Mouse (Mus musculus) CH12.LX (cell line): ENCODE data around the gene Gm7137. TPM values are rescaled to one million over a fixed set of nuclear protein-coding genes. Genes with fewer than 3 reads are reported as not detected.
"Not testable (repeated sequence)": the region's sequence is repeated elsewhere in the genome, so short reads cannot be mapped to it uniquely, and the experiment has no call there.

ENCODE experiments used
- DNase-seq: peaks from one replicate; pipeline ENCODE4 v3.0.0-alpha.2; 2013; ENCODE audit errors: extremely low read depth
- H3K27ac ChIP-seq: 2 replicates; pipeline ENCODE4 v1.5.1; 2012; ENCODE audit warnings: low read depth, mild to moderate bottlenecking, control low read depth, moderate library complexity; ENCODE audit not compliant: insufficient read depth
- H3K27me3 ChIP-seq: replicated peaks from 2 replicates; pipeline ENCODE3; 2012; ENCODE audit warnings: inconsistent platforms
- H3K36me3 ChIP-seq, 2 experiments: replicated peaks in 1 of 2; 2 replicates each; pipeline versions ENCODE3 to v1.6.1; 2012; ENCODE audit warnings: inconsistent platforms in 1 of 2, low read length in 1 of 2, mild to moderate bottlenecking in 1 of 2, mixed read lengths in 1 of 2, moderate library complexity in 1 of 2; ENCODE audit not compliant: control insufficient read depth in 1 of 2, insufficient read depth in 1 of 2
- H3K4me1 ChIP-seq, 2 experiments: 2 replicates each; pipeline ENCODE4 v1.6.1; 2012; ENCODE audit warnings: inconsistent platforms in 1 of 2, moderate library complexity in 1 of 2; ENCODE audit not compliant: insufficient read depth in 2 of 2, control insufficient read depth in 1 of 2
- H3K4me2 ChIP-seq: 2 replicates; pipeline ENCODE4 v1.6.1; 2012; ENCODE audit warnings: low read depth, mild to moderate bottlenecking, control low read depth; ENCODE audit not compliant: poor library complexity, insufficient read depth, severe bottlenecking
- H3K4me3 ChIP-seq, 3 experiments: fragments of 150-350 bp in 1 of 3; sonication (generic) in 1 of 3; replicated peaks in 1 of 3; 2 replicates each; pipeline versions ENCODE3 to v1.5.1; 2011 to 2012; ENCODE audit warnings: low read depth in 2 of 3, low read length in 2 of 3, mild to moderate bottlenecking in 2 of 3, moderate library complexity in 2 of 3, control low read depth in 1 of 3, improper control_type of control experiment in 1 of 3, inconsistent platforms in 1 of 3, mixed read lengths in 1 of 3; ENCODE audit not compliant: poor library complexity in 1 of 3
- H3K79me2 ChIP-seq: replicated peaks from 2 replicates; pipeline ENCODE4 v1.6.1; 2012; ENCODE audit warnings: mild to moderate bottlenecking, moderate library complexity; ENCODE audit not compliant: control insufficient read depth, poor library complexity, insufficient read depth, severe bottlenecking; ENCODE audit errors: extremely low read depth
- H3K9ac ChIP-seq: 2 replicates; pipeline ENCODE4 v1.6.1; 2012; ENCODE audit warnings: low read depth, mild to moderate bottlenecking, control low read depth, moderate library complexity; ENCODE audit not compliant: insufficient read depth
- H3K9me3 ChIP-seq: replicated peaks from 2 replicates; pipeline ENCODE3; 2012; ENCODE audit warnings: low read length, inconsistent platforms, mixed read lengths
- CHD2 ChIP-seq: IDR thresholded peaks from 2 replicates; pipeline ENCODE4 v1.6.1; 2011; ENCODE audit warnings: low read length, improper control_type of control experiment
- ETS1 ChIP-seq: conservative IDR thresholded peaks from 2 replicates; pipeline ENCODE4 v1.6.1; 2012; ENCODE audit warnings: low read depth, mild to moderate bottlenecking, inconsistent platforms, low read length, improper control_type of control experiment, moderate library complexity
- GABPA ChIP-seq: IDR thresholded peaks from 2 replicates; pipeline ENCODE4 v1.6.1; 2012; ENCODE audit warnings: low read depth, low read length, improper control_type of control experiment, inconsistent platforms; ENCODE audit not compliant: insufficient replicate concordance
- HCFC1 ChIP-seq: IDR thresholded peaks from 2 replicates; pipeline ENCODE4 v1.6.1; 2012; ENCODE audit warnings: low read depth, mild to moderate bottlenecking, inconsistent platforms, low read length, improper control_type of control experiment
- JUN ChIP-seq: IDR thresholded peaks from 2 replicates; pipeline ENCODE4 v1.6.1; 2011; ENCODE audit warnings: low read depth, mild to moderate bottlenecking, low read length, improper control_type of control experiment, moderate library complexity; ENCODE audit not compliant: insufficient read depth
- JUND ChIP-seq: conservative IDR thresholded peaks from 2 replicates; pipeline ENCODE4 v1.6.1; 2011; ENCODE audit warnings: low read depth, low read length, improper control_type of control experiment
- MAX ChIP-seq: IDR thresholded peaks from 2 replicates; pipeline ENCODE4 v1.6.1; 2011; ENCODE audit warnings: low read length, improper control_type of control experiment
- MEF2A ChIP-seq: IDR thresholded peaks from 2 replicates; pipeline ENCODE4 v1.6.1; 2014; ENCODE audit warnings: low read depth, mild to moderate bottlenecking, inconsistent platforms, low read length, improper control_type of control experiment, borderline replicate concordance
- MXI1 ChIP-seq: IDR thresholded peaks from 2 replicates; pipeline ENCODE4 v1.6.1; 2011; ENCODE audit warnings: mild to moderate bottlenecking, low read depth, low read length, improper control_type of control experiment
- MYC ChIP-seq: IDR thresholded peaks from 2 replicates; pipeline ENCODE4 v1.6.1; 2011; ENCODE audit warnings: low read depth, mild to moderate bottlenecking, improper control_type of control experiment, low read length
- NELFE ChIP-seq: IDR thresholded peaks from 2 replicates; pipeline ENCODE4 v1.6.1; 2011; ENCODE audit warnings: low read depth, low read length, improper control_type of control experiment
- PAX5 ChIP-seq: IDR thresholded peaks from 2 replicates; pipeline ENCODE4 v1.6.1; 2012; ENCODE audit warnings: low read length, inconsistent platforms, mixed read lengths
- POLR2A ChIP-seq: IDR thresholded peaks from 2 replicates; pipeline ENCODE4 v1.6.1; 2011; ENCODE audit warnings: low read depth, mild to moderate bottlenecking, improper control_type of control experiment, low read length
- POLR2AphosphoS2 ChIP-seq: IDR thresholded peaks from 2 replicates; pipeline ENCODE4 v1.6.1; 2011; ENCODE audit warnings: low read depth, low read length, improper control_type of control experiment
- ZC3H11A ChIP-seq: IDR thresholded peaks from 2 replicates; pipeline ENCODE4 v1.6.1; 2012; ENCODE audit warnings: low read depth, mild to moderate bottlenecking, inconsistent platforms, low read length, improper control_type of control experiment
- ZKSCAN1 ChIP-seq: IDR thresholded peaks from 2 replicates; pipeline ENCODE4 v1.6.1; 2012; ENCODE audit warnings: low read depth, inconsistent platforms, low read length, improper control_type of control experiment, borderline replicate concordance
- ZMIZ1 ChIP-seq: IDR thresholded peaks from 2 replicates; pipeline ENCODE4 v1.6.1; 2012; ENCODE audit warnings: low read depth, mild to moderate bottlenecking, inconsistent platforms, low read length, improper control_type of control experiment
- ZNF384 ChIP-seq: IDR thresholded peaks from 2 replicates; pipeline ENCODE4 v1.6.1; 2012; ENCODE audit warnings: low read depth, low read length, improper control_type of control experiment, inconsistent platforms
- dilution Hi-C: fragments of 300-500 bp; cut with MboI; formaldehyde crosslinking; loops from 2 replicates; pipeline ENCODE4 v1.14.3; 2020; ENCODE audit warnings: low sequenced_read_pairs; ENCODE audit not compliant: extremely low pct_unique_long_range_greater_than_20kb, extremely low pct_ligation_motif_present
- in situ Hi-C: fragments of 300-500 bp; cut with MboI; formaldehyde crosslinking; loops from 3 replicates; pipeline ENCODE4 v1.14.3; 2019; ENCODE audit warnings: low sequenced_read_pairs, low pct_ligation_motif_present, low pct_unique_long_range_greater_than_20kb, mixed read lengths
- polyA plus RNA-seq: library from polyadenylated mRNA; unstranded; fragments of >175 nt; gene quantifications from 2 replicates; pipeline ENCODE4 v1.2.1, GENCODE M21; 2012; ENCODE audit warnings: low read depth; ENCODE audit not compliant: insufficient read length
- total RNA-seq, 2 experiments: library from RNA; depleted of rRNA; stranded (reverse); fragments of 300-350 nt in 1 of 2; fragments of >200 nt in 1 of 2; gene quantifications; 2 replicates each; pipeline ENCODE4 v1.2.3; 2012 to 2014

The Gm7137 gene
- total RNA-seq (2012; rRNA removed), result not detected in 2 replicates
- total RNA-seq (2014; rRNA removed), result not detected in 2 replicates
- not detected in 2 replicates for polyA plus RNA-seq

DNA sequence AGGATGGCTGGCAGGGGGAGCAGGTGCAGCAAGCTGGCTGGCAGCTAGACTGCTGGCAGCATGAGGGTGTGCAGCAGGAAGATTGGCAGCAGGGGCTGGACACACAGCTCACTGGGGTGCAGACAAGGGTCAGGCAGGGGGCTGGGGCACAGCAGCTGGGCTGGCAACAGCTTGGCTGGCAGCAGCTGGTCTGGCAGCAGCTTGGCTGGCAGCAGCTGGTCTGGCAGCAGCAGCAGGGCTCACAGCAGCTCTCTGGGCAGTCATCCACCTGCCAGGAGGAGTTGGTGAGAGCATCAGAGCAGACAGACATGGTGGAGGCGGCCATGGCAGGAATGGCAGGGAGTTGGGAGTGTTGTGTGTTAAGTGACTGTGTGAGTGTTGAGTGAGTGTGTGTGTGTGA, at the start of gene Gm7137:
Gene Gm7137, minus strand, starts transcription at position 325 of the 400 bp plus-strand sequence.
- H3K27me3 ChIP-seq, result peaks cover 18% of the 10 kb centered on the region
- in situ Hi-C loops, H3K9ac ChIP-seq, dilution Hi-C loops, H3K4me2 ChIP-seq, H3K79me2 ChIP-seq, DNase-seq, H3K36me3 ChIP-seq, H3K4me3 ChIP-seq, H3K27ac ChIP-seq, H3K4me1 ChIP-seq, H3K9me3 ChIP-seq: not testable (repeated sequence)

DNA sequence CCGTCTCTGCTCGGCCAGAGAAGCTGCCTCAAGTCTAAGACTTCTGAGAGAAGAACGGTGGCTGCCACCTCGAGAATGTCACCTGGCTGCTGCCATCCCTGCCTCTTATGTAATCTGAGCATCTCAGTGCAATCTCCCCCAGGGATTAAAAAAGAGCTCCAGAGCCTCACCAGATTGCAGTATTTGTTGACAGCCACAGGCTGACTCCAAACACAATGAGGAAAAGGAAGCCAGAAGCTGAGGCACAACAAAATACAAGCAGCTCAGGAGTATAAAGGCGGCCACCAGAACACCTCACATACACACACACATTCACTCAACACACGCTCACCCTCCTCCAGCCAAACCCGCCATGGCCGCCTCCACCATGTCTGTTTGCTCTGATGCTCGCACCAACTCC, 47.6 kb upstream of the Gm7137 start, which contains the start of gene Krtap10-10:
Gene Krtap10-10, plus strand, starts transcription at position 301 of the 400 bp plus-strand sequence.
- no peak within 1 kb of the TSS for H3K9ac ChIP-seq
- no peaks in the 10 kb centered on the region for H3K36me3 ChIP-seq
- dilution Hi-C loops (no loop called here), in situ Hi-C loops (no loop called here)
- H3K9me3 ChIP-seq, result no peaks in the 10 kb centered on the region
- H3K4me3 ChIP-seq, result no peak within 1 kb of the TSS
- peaks cover 78% of the 10 kb centered on the region for H3K27me3 ChIP-seq
- no peak for TF ChIP-seq ZNF384
- TF ChIP-seq MAX, result no peak
- no peak for TF ChIP-seq ETS1
- TF ChIP-seq PAX5, result no peak
- TF ChIP-seq MEF2A, result no peak
- TF ChIP-seq ZMIZ1, result no peak
- TF ChIP-seq NELFE, result no peak
- TF ChIP-seq GABPA, result no peak
- TF ChIP-seq CHD2, result no peak
- no peak for TF ChIP-seq ZKSCAN1
- TF ChIP-seq ZC3H11A, result no peak
- DNase-seq, result no peak
- no peaks in the 10 kb centered on the region for H3K79me2 ChIP-seq
- no peak within 1 kb of the TSS for H3K27ac ChIP-seq
- no peaks in the 10 kb centered on the region for H3K4me1 ChIP-seq
- no peak within 1 kb of the TSS for H3K4me2 ChIP-seq

DNA sequence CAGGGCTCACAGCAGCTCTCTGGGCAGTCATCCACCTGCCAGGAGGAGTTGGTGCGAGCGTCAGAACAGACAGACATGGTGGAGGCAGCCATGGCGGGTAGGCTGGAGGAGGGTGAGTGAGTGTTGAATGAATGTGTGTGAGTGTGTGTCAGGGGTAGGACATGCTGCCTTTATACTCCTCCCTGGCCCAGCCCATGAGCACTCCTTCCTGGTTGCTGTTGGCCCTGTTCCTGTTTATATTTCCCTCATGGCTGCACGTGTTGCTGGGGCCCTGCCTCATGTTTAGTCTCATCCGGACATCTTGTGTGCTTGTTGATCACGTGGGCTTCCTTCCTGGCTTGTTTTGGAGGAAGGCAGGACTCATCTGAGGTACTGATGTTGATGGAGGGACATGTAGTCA, 39.0 kb upstream of the Gm7137 start, which contains the start of gene Krtap10-4:
Gene Krtap10-4, minus strand, starts transcription at position 145 of the 400 bp plus-strand sequence.
- Histone ChIP-seq H3K27ac (no peak within 1 kb of the TSS), H3K9me3 (peaks cover 9% of the 10 kb centered on the region), H3K9ac (no peak within 1 kb of the TSS), H3K36me3 (no peaks in the 10 kb centered on the region), H3K79me2 (no peaks in the 10 kb centered on the region), H3K4me3 (no peak within 1 kb of the TSS), H3K27me3 (peaks cover 65% of the 10 kb centered on the region), H3K4me1 (no peaks in the 10 kb centered on the region), H3K4me2 (no peak within 1 kb of the TSS)
- in situ Hi-C loops, result no loop called here
- no peak for TF ChIP-seq MXI1
- TF ChIP-seq JUND, result no peak
- no peak for TF ChIP-seq MAX
- no peak for TF ChIP-seq ZC3H11A
- no peak for TF ChIP-seq POLR2AphosphoS2
- TF ChIP-seq ZKSCAN1, result no peak
- TF ChIP-seq JUN, result no peak
- no peak for TF ChIP-seq HCFC1
- TF ChIP-seq POLR2A, result no peak
- no peak for TF ChIP-seq MYC
- dilution Hi-C loops, result no loop called here
- no peak for DNase-seq
